Mouse (Mus musculus): ENCODE results near the gene Wdr62.

- TF ChIP-seq CTCF (IDR thresholded peaks at IDR 0.05; ENCODE audit: low read depth, low read length) (no peak), TAL1 (conservative IDR thresholded peaks at IDR 0.05; ENCODE audit: low read depth, low read length) (no peak), POLR2AphosphoS5 (IDR thresholded peaks at IDR 0.05; ENCODE audit: insufficient replicate concordance, low read depth, low read length) (no peak), GATA1 (IDR thresholded peaks at IDR 0.05; ENCODE audit: borderline replicate concordance, low read length) (no peak), GATA2 (IDR thresholded peaks at IDR 0.05; ENCODE audit: borderline replicate concordance, low read depth, low read length) (no peak)
Observed at GRCm38 (mm10) chr7:30322865-30323264, 42.6 kb upstream of the Wdr62 start.
